Mouse (Mus musculus) lung, adult 2 months (tissue): ENCODE measurements around the gene Oprm1.

Experiments
- CTCF ChIP-seq: fragments of 200-500 bp; IDR thresholded peaks from 2 replicates; pipeline ENCODE4 v1.5.1; 2011; ENCODE audit warnings: mild to moderate bottlenecking, low read length, control low read depth; ENCODE audit not compliant: insufficient read depth
- POLR2A ChIP-seq: fragments of 200-500 bp; IDR thresholded peaks from 2 replicates; pipeline ENCODE4 v1.6.1; 2011; ENCODE audit warnings: low read depth, mild to moderate bottlenecking, control low read depth, low read length, borderline replicate concordance; ENCODE audit errors: extremely low read depth

- TF ChIP-seq POLR2A (no peak), CTCF (no peak)
Measured at GRCm38 (mm10) chr10:7070100-7070835, 312.0 kb downstream of the Oprm1 start.
